Comparison of ENCODE assay signal across 12 mouse cellular contexts in the genomic region with DNA sequence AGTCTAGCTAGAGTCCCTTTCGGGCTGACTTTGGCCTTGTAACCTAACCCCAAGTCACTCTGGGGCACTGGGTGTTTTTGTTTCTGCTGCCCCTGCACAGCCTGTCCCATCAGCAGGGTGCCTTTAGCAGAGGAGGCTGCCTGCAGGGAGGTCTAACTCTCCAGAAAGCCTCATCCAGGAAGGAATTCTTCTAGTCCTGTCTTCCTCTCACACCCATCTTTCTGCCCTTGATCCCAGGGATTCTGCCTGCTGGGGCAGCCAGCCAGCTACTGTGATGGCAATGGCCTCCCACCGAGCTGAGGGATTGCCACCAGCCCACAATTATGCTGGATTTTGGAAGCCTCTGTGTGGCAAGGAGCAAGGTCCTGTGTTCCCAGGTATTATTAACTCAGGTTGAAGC.
DNase-seq lines count a peak whose midpoint lies in the region; ATAC-seq and TF ChIP-seq lines count a peak whose summit lies in the region.
"Had no signal": no experiment of that assay in that cellular context is flagged by ENCODE, and none has a peak within 500 bp of the region (broad histone marks: within the 10 kb centered on the region; RNA-seq: fewer than 3 reads in every experiment).

No protein-coding gene starts in this region.

- H3K27ac ChIP-seq in midbrain, embryonic 16.5 days (ENCODE audit: low read length), result no peak overlapping the region
- H3K27ac ChIP-seq: hindbrain, postnatal 0 days; limb, embryonic 13.5 days had no signal

- 2% methylated on average over 2 of the region's 2 CpGs for WGBS in midbrain, embryonic 16.5 days

- no peak overlapping the region for H3K4me2 ChIP-seq in midbrain, embryonic 16.5 days (ENCODE audit: low read length)
- H3K4me2 ChIP-seq: limb, embryonic 13.5 days had no signal

- H3K4me1 ChIP-seq in E14TG2a.4 (replicated peaks; ENCODE audit: low read depth, low read length), result peaks cover 42% of the 10 kb centered on the region
- H3K4me1 ChIP-seq in midbrain, embryonic 16.5 days (ENCODE audit: control insufficient read depth, insufficient read depth, low read length), result no peaks in the 10 kb centered on the region

- TF ChIP-seq CTCF in E14TG2a.4 (conservative IDR thresholded peaks at IDR 0.05; ENCODE audit: low read length), result no peak

- DNase-seq in embryo, embryonic 10 days (ENCODE audit: low spot score), result peak; percentile 11
- DNase-seq in embryo, embryonic 11 days, result no peak
- DNase-seq in R1 (ENCODE audit: low read depth, low spot score), result peak; percentile 75
- peak; percentile 10 for DNase-seq in kidney, postnatal 10 days
- DNase-seq in left cerebral cortex, postnatal 25 days (ENCODE audit: low spot score in 2 of 2), result no peak
- DNase-seq: cerebellum, adult 8-10 months; lung, adult 18-20 months had no signal

- no peak for ATAC-seq in midbrain, embryonic 16.5 days
- no peak for ATAC-seq in megakaryocyte-erythroid progenitor cell, adult 5-6 weeks (replicated peaks; ENCODE audit: low FRiP score, low TSS enrichment, poor library complexity, severe bottlenecking)
- ATAC-seq: hindbrain, postnatal 0 days had no signal

- no peak overlapping the region for H3K9ac ChIP-seq in midbrain, embryonic 16.5 days (ENCODE audit: low read depth, low read length)
- H3K9ac ChIP-seq: limb, embryonic 13.5 days had no signal

- no peaks in the 10 kb centered on the region for H3K36me3 ChIP-seq in E14TG2a.4 (ENCODE audit: insufficient read depth, low read length)
- no peaks in the 10 kb centered on the region for H3K36me3 ChIP-seq in midbrain, embryonic 16.5 days (ENCODE audit: control insufficient read depth, insufficient read depth, low read length)
- H3K36me3 ChIP-seq: limb, embryonic 13.5 days had no signal

- H3K4me3 ChIP-seq in E14TG2a.4 (replicated peaks; ENCODE audit: low read length), result peak overlapping the region; percentile 46
- H3K4me3 ChIP-seq in midbrain, embryonic 16.5 days (ENCODE audit: low read depth, low read length), result no peak overlapping the region
- H3K4me3 ChIP-seq: limb, embryonic 13.5 days had no signal

- peaks cover 50% of the 10 kb centered on the region for H3K27me3 ChIP-seq in E14TG2a.4 (ENCODE audit: insufficient read depth, low read length)
- H3K27me3 ChIP-seq in midbrain, embryonic 16.5 days (ENCODE audit: control insufficient read depth, insufficient read depth, low read depth, low read length), result peaks cover 2% of the 10 kb centered on the region; the same call in 1 of the 2 replicates

- H3K9me3 ChIP-seq in E14TG2a.4 (ENCODE audit: low read length), result no peaks in the 10 kb centered on the region
- no peaks in the 10 kb centered on the region for H3K9me3 ChIP-seq in midbrain, embryonic 16.5 days (replicated peaks; ENCODE audit: control insufficient read depth, low read length, poor library complexity, severe bottlenecking)
- H3K9me3 ChIP-seq: limb, embryonic 13.5 days had no signal

- intact Hi-C loops in left cerebral cortex, postnatal 25 days (cut with DNase I), result no loop called here

Comparison
In these comparisons a context has a peak if more than half of its experiments do, and no peak if none do; other contexts are left out.
1. DNase-seq: peak in embryo, embryonic 10 days (single experiment), R1 (single experiment) and kidney, postnatal 10 days (single experiment); none in embryo, embryonic 11 days (single experiment) and left cerebral cortex, postnatal 25 days (0 of 2).